Mouse (Mus musculus) midbrain, postnatal 0 days (tissue): Measurements from ENCODE around the gene Atp6v0a1. TPM values are rescaled to one million over a fixed set of nuclear protein-coding genes. Genes with fewer than 3 reads are reported as not detected.

Experiments used
- ATAC-seq: fragments of 200-750 bp; cut with Nextera tagmentation; 2 replicates; pipeline ENCODE4 v1.8.0; 2017; ENCODE audit warnings: moderate number of reproducible peaks, mild to moderate bottlenecking, moderate TSS enrichment, moderate library complexity; ENCODE audit not compliant: low FRiP score
- DNase-seq: peaks from one replicate; pipeline ENCODE4 v3.0.0-alpha.2; 2015; ENCODE audit warnings: low spot score
- H3K27ac ChIP-seq: fragments of 300-500 bp; sonication (generic); 2 replicates; pipeline ENCODE4 v1.5.1; 2014; ENCODE audit warnings: low read depth, mild to moderate bottlenecking, low read length, mixed read lengths
- H3K27me3 ChIP-seq: fragments of 300-500 bp; sonication (generic); 2 replicates; pipeline ENCODE4 v1.6.1; 2014; ENCODE audit warnings: low read length, control low read depth, mixed read lengths; ENCODE audit not compliant: insufficient read depth
- H3K36me3 ChIP-seq: fragments of 300-500 bp; sonication (generic); 2 replicates; pipeline ENCODE4 v1.6.1; 2014; ENCODE audit warnings: low read length, control low read depth, mixed read lengths; ENCODE audit not compliant: insufficient read depth
- H3K4me1 ChIP-seq: fragments of 300-500 bp; sonication (generic); 2 replicates; pipeline ENCODE4 v1.6.1; 2014; ENCODE audit warnings: mild to moderate bottlenecking, control low read depth, antibody characterized with exemption, low read length, mixed read lengths; ENCODE audit not compliant: insufficient read depth
- H3K4me2 ChIP-seq: fragments of 300-500 bp; sonication (generic); 2 replicates; pipeline ENCODE4 v1.6.1; 2014; ENCODE audit warnings: low read depth, mild to moderate bottlenecking, low read length, mixed read lengths; ENCODE audit not compliant: poor library complexity, severe bottlenecking
- H3K4me3 ChIP-seq: fragments of 300-500 bp; sonication (generic); 2 replicates; pipeline ENCODE4 v1.5.1; 2014; ENCODE audit warnings: low read depth, mild to moderate bottlenecking, low read length, moderate library complexity
- H3K9ac ChIP-seq: fragments of 300-500 bp; sonication (generic); replicated peaks from 2 replicates; pipeline ENCODE4 v1.6.1; 2014; ENCODE audit warnings: mild to moderate bottlenecking, low read length, moderate library complexity, mixed read lengths; ENCODE audit not compliant: poor library complexity, severe bottlenecking
- H3K9me3 ChIP-seq: fragments of 300-500 bp; sonication (generic); 2 replicates; pipeline ENCODE4 v1.6.1; 2016; ENCODE audit warnings: low read length, control low read depth
- CTCF ChIP-seq: IDR thresholded peaks from 2 replicates; pipeline ENCODE4 v1.5.1; 2016; ENCODE audit warnings: antibody characterized with exemption, mild to moderate bottlenecking
- WGBS: fragments of 180-500 bp; shearing (Covaris S2); extraction: QIAGEN DNeasy Blood & Tissue Kit; methylation state at CpG from one replicate; pipeline ENCODE4 v1.1.7; 2014; 5-methylcytosine and 5-hydroxymethylcytosine counted together
- polyA plus RNA-seq: library from polyadenylated mRNA; unstranded; fragments of >200 nt; fragmentation: Nextera tagmentation; extraction: Ambion mirVana; gene quantifications from 2 replicates; pipeline ENCODE4 v1.2.1, GENCODE M21; 2015
- total RNA-seq: library from RNA; depleted of rRNA; stranded (reverse); fragments of >200 nt; gene quantifications from 2 replicates; pipeline ENCODE4 v1.2.3, GENCODE M21; 2014

Atp6v0a1 gene
- total and polyA plus RNA-seq, 2 experiments from 2014 or later: 204 to 242 TPM

DNA sequence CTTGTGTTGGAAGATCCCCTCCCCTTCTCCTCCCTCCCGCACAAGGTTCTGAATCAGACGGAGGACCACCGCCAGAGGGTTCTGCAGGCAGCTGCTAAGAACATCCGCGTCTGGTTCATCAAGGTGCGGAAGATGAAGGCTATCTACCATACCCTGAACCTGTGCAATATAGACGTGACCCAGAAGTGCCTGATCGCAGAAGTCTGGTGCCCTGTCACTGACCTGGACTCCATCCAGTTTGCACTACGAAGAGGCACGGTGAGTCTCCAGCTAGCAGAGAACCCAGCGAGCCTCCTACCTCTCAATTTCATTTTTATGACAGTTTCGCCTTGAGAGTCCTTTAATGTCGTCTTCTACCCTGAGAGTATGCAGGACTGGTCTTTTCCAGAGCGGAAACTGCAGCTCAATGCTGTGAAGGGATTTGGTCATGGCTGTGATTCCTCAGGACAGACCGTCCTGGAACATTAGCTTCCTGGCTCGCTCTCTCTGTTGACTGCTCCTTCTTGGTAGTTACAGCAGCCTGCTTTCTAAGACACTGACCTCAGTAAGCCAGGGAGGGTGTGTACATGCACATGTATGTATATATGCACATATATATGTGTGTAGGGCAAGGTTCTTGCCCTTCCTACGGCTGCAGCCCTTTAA lies 24.7 kb downstream of the Atp6v0a1 start:
- WGBS: 97% methylated on average over 17 of the region's 17 CpGs
- Histone ChIP-seq H3K36me3 (peaks cover 75% of the 10 kb centered on the region), H3K4me2 (no peak overlapping the region), H3K9me3 (no peaks in the 10 kb centered on the region), H3K9ac (no peak overlapping the region), H3K4me1 (no peaks in the 10 kb centered on the region), H3K27me3 (no peaks in the 10 kb centered on the region), H3K27ac (no peak overlapping the region), H3K4me3 (no peak overlapping the region)
- TF ChIP-seq CTCF: no peak
- ATAC-seq (no peak), DNase-seq (no peak)

DNA sequence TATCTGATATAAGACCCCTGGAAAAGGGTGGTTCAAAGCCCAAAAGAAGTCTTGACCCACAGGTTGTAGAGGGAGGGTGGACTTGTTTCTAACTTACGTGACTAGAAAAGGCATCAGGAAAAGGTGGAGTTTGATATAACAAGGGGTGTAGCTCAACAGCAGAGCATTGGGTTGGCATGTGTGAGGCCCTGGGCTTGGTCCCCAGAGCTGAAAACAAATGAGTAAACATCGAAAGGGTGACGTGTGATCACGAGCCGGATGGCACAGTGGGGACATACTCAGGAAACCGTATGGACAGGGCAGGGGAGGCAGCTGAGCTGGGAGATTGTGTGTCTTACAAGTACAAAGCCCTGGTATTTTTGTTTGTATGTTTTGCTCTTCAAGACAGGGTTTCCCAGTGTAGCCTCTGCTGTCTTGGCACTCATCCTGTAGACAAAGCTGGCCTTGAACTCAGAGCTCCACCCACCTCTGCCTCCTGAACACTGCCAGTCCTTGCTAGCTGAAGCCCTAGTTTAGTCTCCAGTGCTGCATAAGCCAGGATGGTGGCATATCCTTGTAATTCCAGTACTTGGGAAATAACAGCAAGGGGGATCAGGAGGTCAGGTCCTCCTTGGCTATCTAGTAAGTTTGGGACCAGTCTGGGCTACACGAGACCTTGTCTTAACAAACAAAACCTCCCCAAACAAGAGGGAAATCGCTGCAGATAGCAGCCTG lies 25.5 kb downstream of the Atp6v0a1 start:
- no peak for TF ChIP-seq CTCF
- WGBS: 92% methylated on average over 8 of the region's 8 CpGs
- ATAC-seq: no peak
- H3K36me3 ChIP-seq: peaks cover 79% of the 10 kb centered on the region
- H3K9ac ChIP-seq: no peak overlapping the region
- DNase-seq: no peak
- no peak overlapping the region for H3K4me3 ChIP-seq
- H3K4me2 ChIP-seq: no peak overlapping the region
- no peaks in the 10 kb centered on the region for H3K9me3 ChIP-seq
- H3K27me3 ChIP-seq: no peaks in the 10 kb centered on the region
- H3K4me1 ChIP-seq: no peaks in the 10 kb centered on the region
- H3K27ac ChIP-seq: no peak overlapping the region

DNA sequence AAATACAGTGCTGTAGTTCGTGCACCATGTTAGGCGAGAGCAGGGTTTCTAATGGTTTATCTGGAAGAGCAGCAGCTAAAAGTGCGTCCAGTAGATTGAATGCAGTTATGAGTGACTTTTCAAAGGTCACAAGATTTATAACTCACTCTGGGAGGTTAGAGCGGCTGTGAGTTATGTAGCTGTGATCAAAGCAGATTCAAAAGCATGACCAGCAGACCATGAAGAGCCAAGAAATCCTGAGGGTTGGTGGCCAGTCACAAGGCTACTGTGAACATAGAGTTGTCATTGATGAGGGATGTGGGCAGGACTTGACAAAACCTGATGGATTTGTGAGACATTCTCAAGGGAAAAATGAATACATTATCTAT lies 26.1 kb downstream of the Atp6v0a1 start:
- H3K9ac ChIP-seq: no peak overlapping the region
- H3K4me1 ChIP-seq: no peaks in the 10 kb centered on the region
- no peak overlapping the region for H3K27ac ChIP-seq
- TF ChIP-seq CTCF: no peak
- H3K27me3 ChIP-seq: no peaks in the 10 kb centered on the region
- H3K4me2 ChIP-seq: no peak overlapping the region
- peaks cover 79% of the 10 kb centered on the region for H3K36me3 ChIP-seq
- WGBS: 79% methylated on average over 4 of the region's 4 CpGs
- DNase-seq (no peak), ATAC-seq (no peak)
- no peaks in the 10 kb centered on the region for H3K9me3 ChIP-seq
- H3K4me3 ChIP-seq: no peak overlapping the region

DNA sequence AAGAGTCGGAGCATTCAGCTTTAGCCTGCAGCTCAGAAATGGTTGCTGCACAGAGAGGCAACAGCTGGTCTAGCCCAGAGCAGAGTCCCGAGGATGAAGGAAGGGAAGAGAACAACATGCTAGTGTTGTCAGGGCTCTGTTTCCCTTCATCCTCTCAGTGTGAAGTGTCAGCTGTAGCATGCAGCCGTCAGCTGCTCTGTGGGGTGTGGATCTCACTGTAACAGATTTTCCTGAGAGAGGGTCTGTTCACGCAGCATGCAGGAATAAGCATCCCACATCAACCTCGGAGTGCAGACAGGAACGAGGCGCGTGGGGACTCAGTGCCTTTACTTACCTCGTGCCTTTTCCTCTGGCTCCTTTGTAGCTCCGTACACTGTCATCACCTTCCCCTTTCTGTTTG lies 28.5 kb downstream of the Atp6v0a1 start:
- Histone ChIP-seq H3K27ac (no peak overlapping the region), H3K36me3 (peaks cover 83% of the 10 kb centered on the region), H3K4me1 (no peaks in the 10 kb centered on the region), H3K9me3 (no peaks in the 10 kb centered on the region), H3K4me2 (no peak overlapping the region), H3K9ac (no peak overlapping the region), H3K27me3 (no peaks in the 10 kb centered on the region), H3K4me3 (no peak overlapping the region)
- DNase-seq (no peak), ATAC-seq (no peak)
- TF ChIP-seq CTCF: no peak
- WGBS: 77% methylated on average over 10 of the region's 10 CpGs

DNA sequence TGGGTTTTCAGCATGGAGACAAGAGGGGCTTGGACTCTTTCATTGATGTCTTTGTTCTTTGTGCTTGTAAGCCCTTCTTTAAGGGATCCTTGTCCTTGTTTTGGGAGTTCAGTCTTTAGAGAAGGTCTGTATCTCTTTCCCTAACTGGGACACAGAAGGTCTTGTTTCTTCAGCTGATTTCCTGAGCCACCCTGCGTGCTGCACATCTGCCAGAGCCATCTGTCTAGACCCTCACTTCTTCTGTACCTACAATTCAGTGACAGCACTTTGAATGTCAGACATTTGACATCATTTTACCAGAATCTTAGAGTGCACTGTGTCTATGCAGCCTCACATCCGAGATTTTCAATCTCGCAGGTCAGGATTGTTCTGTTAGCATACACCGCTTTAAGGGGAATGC lies 36.6 kb downstream of the Atp6v0a1 start:
- Histone ChIP-seq H3K36me3 (peaks cover 89% of the 10 kb centered on the region), H3K4me2 (no peak overlapping the region), H3K9me3 (no peaks in the 10 kb centered on the region), H3K27ac (no peak overlapping the region), H3K4me3 (no peak overlapping the region), H3K9ac (no peak overlapping the region), H3K27me3 (no peaks in the 10 kb centered on the region), H3K4me1 (no peaks in the 10 kb centered on the region)
- no peak for DNase-seq
- no peak for ATAC-seq
- no peak for TF ChIP-seq CTCF
- 91% methylated on average over 4 of the region's 4 CpGs for WGBS

DNA sequence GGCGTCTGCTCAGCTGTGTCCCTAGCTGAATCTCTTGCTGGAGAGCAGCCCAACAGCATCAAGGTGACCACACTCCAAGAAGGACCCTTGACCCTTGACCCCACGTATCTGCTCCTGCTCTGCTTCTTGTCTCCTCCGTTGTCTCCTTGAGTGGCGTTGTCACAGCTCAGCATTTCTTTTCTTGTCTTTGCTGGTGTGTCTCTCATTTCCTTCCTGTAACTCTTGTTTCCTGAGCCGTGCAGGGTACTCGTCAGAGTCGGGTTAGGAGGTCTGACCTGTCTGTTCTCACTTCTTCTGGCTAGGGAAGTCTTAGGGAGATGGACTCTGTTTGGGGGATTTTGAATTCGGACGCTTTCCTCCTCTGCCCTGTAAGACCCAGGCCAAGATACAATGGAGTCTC lies 37.2 kb downstream of the Atp6v0a1 start:
- H3K9me3 ChIP-seq: no peaks in the 10 kb centered on the region
- H3K4me3 ChIP-seq: no peak overlapping the region
- WGBS: 73% methylated on average over 9 of the region's 9 CpGs
- no peak overlapping the region for H3K27ac ChIP-seq
- H3K27me3 ChIP-seq: no peaks in the 10 kb centered on the region
- DNase-seq (no peak), ATAC-seq (no peak)
- peaks cover 91% of the 10 kb centered on the region for H3K36me3 ChIP-seq
- no peak for TF ChIP-seq CTCF
- H3K9ac ChIP-seq: no peak overlapping the region
- H3K4me2 ChIP-seq: no peak overlapping the region
- H3K4me1 ChIP-seq: no peaks in the 10 kb centered on the region
